10 mouse cellular contexts compared by ENCODE assay signal in genomic region chr13:82892731-82893130, GRCm38 (mm10).
DNase-seq lines count a peak whose midpoint lies in the region; ATAC-seq and TF ChIP-seq lines count a peak whose summit lies in the region.
"Had no signal": no experiment of that assay in that cellular context is flagged by ENCODE, and none has a peak within 500 bp of the region (broad histone marks: within the 10 kb centered on the region; RNA-seq: fewer than 3 reads in every experiment).

No protein-coding gene starts in this region.

- DNase-seq in forebrain, embryonic 11.5 days (ENCODE audit: low spot score) = no peak
- peak; percentile 15 for DNase-seq in limb, embryonic 14.5 days (ENCODE audit: low spot score)
- no peak for DNase-seq in limb, embryonic 10.5 days (ENCODE audit: low spot score)
- DNase-seq in frontal cortex, postnatal 10 days (ENCODE audit: low spot score in 2 of 2) = no peak

- H3ac ChIP-seq in myocyte (ENCODE audit: control insufficient read depth, insufficient read length) = no peak overlapping the region

- H3K4me2 ChIP-seq in forebrain, embryonic 13.5 days = no peak overlapping the region
- no peak overlapping the region for H3K4me2 ChIP-seq in forebrain, embryonic 11.5 days (ENCODE audit: low read depth, low read length, severe bottlenecking)
- no peak overlapping the region for H3K4me2 ChIP-seq in limb, embryonic 14.5 days (replicated peaks; ENCODE audit: low read depth, low read length, severe bottlenecking)
- no peak overlapping the region for H3K4me2 ChIP-seq in heart, embryonic 13.5 days
- peak overlapping the region; percentile 25 for H3K4me2 ChIP-seq in myocyte (ENCODE audit: low read depth)
- H3K4me2 ChIP-seq in liver, embryonic 12.5 days = no peak overlapping the region
- H3K4me2 ChIP-seq: embryonic facial prominence, embryonic 15.5 days; midbrain, embryonic 12.5 days had no signal

- H3K9ac ChIP-seq in forebrain, embryonic 13.5 days = no peak overlapping the region
- no peak overlapping the region for H3K9ac ChIP-seq in forebrain, embryonic 11.5 days (ENCODE audit: low read length)
- no peak overlapping the region for H3K9ac ChIP-seq in limb, embryonic 14.5 days (ENCODE audit: low read depth, low read length, severe bottlenecking)
- H3K9ac ChIP-seq in heart, embryonic 13.5 days = no peak overlapping the region
- H3K9ac ChIP-seq in liver, embryonic 12.5 days = no peak overlapping the region
- H3K9ac ChIP-seq: embryonic facial prominence, embryonic 15.5 days; midbrain, embryonic 12.5 days had no signal

- H3K4me3 ChIP-seq in forebrain, embryonic 13.5 days = no peak overlapping the region
- no peak overlapping the region for H3K4me3 ChIP-seq in forebrain, embryonic 11.5 days (ENCODE audit: low read depth, low read length)
- no peak overlapping the region for H3K4me3 ChIP-seq in limb, embryonic 14.5 days (replicated peaks; ENCODE audit: low read length)
- H3K4me3 ChIP-seq in limb, embryonic 10.5 days = no peak overlapping the region
- H3K4me3 ChIP-seq in heart, embryonic 13.5 days = no peak overlapping the region
- H3K4me3 ChIP-seq in myocyte = no peak overlapping the region
- H3K4me3 ChIP-seq in liver, embryonic 12.5 days = no peak overlapping the region
- H3K4me3 ChIP-seq: embryonic facial prominence, embryonic 15.5 days; midbrain, embryonic 12.5 days had no signal

- WGBS in forebrain, embryonic 13.5 days = 67% methylated on average over 2 of the region's 2 CpGs
- WGBS in forebrain, embryonic 11.5 days = 73% methylated on average over 2 of the region's 2 CpGs
- WGBS in limb, embryonic 14.5 days = 63% methylated on average over 2 of the region's 2 CpGs
- WGBS in limb, embryonic 10.5 days = 88% methylated on average over 2 of the region's 2 CpGs
- 43% methylated on average over 2 of the region's 2 CpGs for WGBS in heart, embryonic 13.5 days
- 74% methylated on average over 2 of the region's 2 CpGs for WGBS in liver, embryonic 12.5 days (ENCODE audit: insufficient replicate concordance)

- H3K9me3 ChIP-seq in forebrain, embryonic 13.5 days (replicated peaks) = no peaks in the 10 kb centered on the region
- H3K9me3 ChIP-seq in forebrain, embryonic 11.5 days (ENCODE audit: control insufficient read depth, low read length) = no peaks in the 10 kb centered on the region
- H3K9me3 ChIP-seq in limb, embryonic 14.5 days (ENCODE audit: control insufficient read depth, low read length) = no peaks in the 10 kb centered on the region
- no peaks in the 10 kb centered on the region for H3K9me3 ChIP-seq in limb, embryonic 10.5 days (replicated peaks)
- no peaks in the 10 kb centered on the region for H3K9me3 ChIP-seq in heart, embryonic 13.5 days
- no peaks in the 10 kb centered on the region for H3K9me3 ChIP-seq in liver, embryonic 12.5 days (replicated peaks)
- H3K9me3 ChIP-seq: embryonic facial prominence, embryonic 15.5 days; midbrain, embryonic 12.5 days had no signal

- no peaks in the 10 kb centered on the region for H3K79me2 ChIP-seq in myocyte (ENCODE audit: control insufficient read depth, insufficient read depth)

- no peaks in the 10 kb centered on the region; the same call in 1 of the 2 replicates for H3K4me1 ChIP-seq in forebrain, embryonic 13.5 days
- H3K4me1 ChIP-seq in forebrain, embryonic 11.5 days (replicated peaks; ENCODE audit: control insufficient read depth, insufficient read depth, low read length) = no peaks in the 10 kb centered on the region
- no peaks in the 10 kb centered on the region for H3K4me1 ChIP-seq in limb, embryonic 14.5 days (ENCODE audit: control insufficient read depth, insufficient read depth, low read length)
- no peaks in the 10 kb centered on the region for H3K4me1 ChIP-seq in limb, embryonic 10.5 days
- H3K4me1 ChIP-seq in heart, embryonic 13.5 days = peaks cover 7% of the 10 kb centered on the region
- H3K4me1 ChIP-seq in liver, embryonic 12.5 days = no peaks in the 10 kb centered on the region
- H3K4me1 ChIP-seq: embryonic facial prominence, embryonic 15.5 days; midbrain, embryonic 12.5 days had no signal

- no peaks in the 10 kb centered on the region for H3K36me3 ChIP-seq in forebrain, embryonic 13.5 days (ENCODE audit: poor library complexity, severe bottlenecking)
- H3K36me3 ChIP-seq in forebrain, embryonic 11.5 days (ENCODE audit: control insufficient read depth, insufficient read depth, low read length) = no peaks in the 10 kb centered on the region
- H3K36me3 ChIP-seq in limb, embryonic 14.5 days (ENCODE audit: control insufficient read depth, insufficient read depth, low read length) = no peaks in the 10 kb centered on the region
- H3K36me3 ChIP-seq in limb, embryonic 10.5 days = no peaks in the 10 kb centered on the region
- no peaks in the 10 kb centered on the region for H3K36me3 ChIP-seq in heart, embryonic 13.5 days
- no peaks in the 10 kb centered on the region for H3K36me3 ChIP-seq in myocyte (ENCODE audit: control insufficient read depth, insufficient read depth)
- no peaks in the 10 kb centered on the region for H3K36me3 ChIP-seq in liver, embryonic 12.5 days
- H3K36me3 ChIP-seq: embryonic facial prominence, embryonic 15.5 days; midbrain, embryonic 12.5 days had no signal

- no peaks in the 10 kb centered on the region for H3K27me3 ChIP-seq in forebrain, embryonic 13.5 days
- H3K27me3 ChIP-seq in forebrain, embryonic 11.5 days (ENCODE audit: control insufficient read depth, insufficient read depth, low read length) = no peaks in the 10 kb centered on the region
- no peaks in the 10 kb centered on the region for H3K27me3 ChIP-seq in limb, embryonic 14.5 days (ENCODE audit: control insufficient read depth, insufficient read depth, low read length)
- H3K27me3 ChIP-seq in limb, embryonic 10.5 days (ENCODE audit: low read depth, poor library complexity, severe bottlenecking) = no peaks in the 10 kb centered on the region
- H3K27me3 ChIP-seq in heart, embryonic 13.5 days (replicated peaks) = no peaks in the 10 kb centered on the region
- H3K27me3 ChIP-seq in myocyte (ENCODE audit: control insufficient read depth, insufficient read depth, insufficient read length) = no peaks in the 10 kb centered on the region
- H3K27me3 ChIP-seq in liver, embryonic 12.5 days (replicated peaks) = no peaks in the 10 kb centered on the region
- H3K27me3 ChIP-seq: embryonic facial prominence, embryonic 15.5 days; midbrain, embryonic 12.5 days had no signal

- H3K27ac ChIP-seq in forebrain, embryonic 13.5 days = no peak overlapping the region
- no peak overlapping the region for H3K27ac ChIP-seq in forebrain, embryonic 11.5 days (ENCODE audit: low read depth, low read length)
- no peak overlapping the region for H3K27ac ChIP-seq in limb, embryonic 14.5 days (replicated peaks; ENCODE audit: low read depth, low read length)
- H3K27ac ChIP-seq in limb, embryonic 10.5 days = no peak overlapping the region
- H3K27ac ChIP-seq in heart, embryonic 13.5 days (replicated peaks) = peak overlapping the region; percentile 32; the same call in 1 of the 2 replicates
- no peak overlapping the region for H3K27ac ChIP-seq in liver, embryonic 12.5 days
- H3K27ac ChIP-seq: embryonic facial prominence, embryonic 15.5 days; midbrain, embryonic 12.5 days had no signal

- peak; percentile 67 for ATAC-seq in forebrain, embryonic 13.5 days
- ATAC-seq in forebrain, embryonic 11.5 days (replicated peaks; ENCODE audit: low FRiP score) = no peak
- no peak for ATAC-seq in limb, embryonic 14.5 days (ENCODE audit: low FRiP score, low read depth)
- ATAC-seq in heart, embryonic 13.5 days (ENCODE audit: extremely low read depth, insufficient number of reproducible peaks, low FRiP score, low TSS enrichment) = no peak
- ATAC-seq in liver, embryonic 12.5 days = no peak

- no peak for TF ChIP-seq POLR2A in limb, embryonic 14.5 days (IDR thresholded peaks at IDR 0.05; ENCODE audit: borderline replicate concordance, extremely low read depth, insufficient read depth, insufficient read length)
- no peak for TF ChIP-seq POLR2A in myocyte (IDR thresholded peaks at IDR 0.05; ENCODE audit: insufficient read length, low read depth)

TF ChIP-seq in myocyte, 11 proteins besides CTCF, POLR2A, EP300 and RAD21:
- TF ChIP-seq MYOG (IDR thresholded peaks at IDR 0.05; ENCODE audit: control insufficient read depth in 1 of 3, insufficient read depth in 1 of 3, insufficient read length in 2 of 3, low read depth in 2 of 3) (peak in 1 of 3 experiments; percentile 43), MYOD1 (IDR thresholded peaks at IDR 0.05; ENCODE audit: control insufficient read depth in 1 of 3, insufficient read length in 2 of 3, low read depth in 2 of 3) (peak; percentile 10 to 70 (median 44)), MAX (IDR thresholded peaks at IDR 0.05; ENCODE audit: low read depth) (no peak), REST (IDR thresholded peaks at IDR 0.05; ENCODE audit: insufficient read depth, insufficient read length) (no peak)
